Mouse (Mus musculus) lung, adult 2 months (tissue): ENCODE results near the gene Lypd3. TPM values are rescaled to one million over a fixed set of nuclear protein-coding genes. Genes with fewer than 3 reads are reported as not detected.

Experiments used
- DNase-seq: peaks from one replicate; pipeline ENCODE4 v3.0.0; 2022
- H3K4me1 ChIP-seq: fragments of 200-500 bp; 2 replicates; pipeline ENCODE4 v1.6.1; 2011; ENCODE audit warnings: low read length; ENCODE audit not compliant: control insufficient read depth, insufficient read depth
- H3K4me3 ChIP-seq: fragments of 200-500 bp; replicated peaks from 2 replicates; pipeline ENCODE3; 2011; ENCODE audit warnings: low read depth, mild to moderate bottlenecking, control low read depth, low read length; ENCODE audit errors: extremely low read depth
- CTCF ChIP-seq: fragments of 200-500 bp; IDR thresholded peaks from 2 replicates; pipeline ENCODE4 v1.5.1; 2011; ENCODE audit warnings: mild to moderate bottlenecking, low read length, control low read depth; ENCODE audit not compliant: insufficient read depth
- POLR2A ChIP-seq: fragments of 200-500 bp; IDR thresholded peaks from 2 replicates; pipeline ENCODE4 v1.6.1; 2011; ENCODE audit warnings: low read depth, mild to moderate bottlenecking, control low read depth, low read length, borderline replicate concordance; ENCODE audit errors: extremely low read depth
- WGBS: fragments of 180-500 bp; shearing (Covaris S2); methylation state at CpG from one replicate; pipeline ENCODE4 v1.1.7; 2018; 5-methylcytosine and 5-hydroxymethylcytosine counted together
- polyA plus RNA-seq: library from polyadenylated mRNA; depleted of rRNA; stranded (reverse); fragments of >200 nt; gene quantifications from 2 replicates; pipeline ENCODE4 v1.2.3, GENCODE M21; 2012

Gene Lypd3
- polyA plus RNA-seq, 1 experiment = 63.0 TPM

DNA sequence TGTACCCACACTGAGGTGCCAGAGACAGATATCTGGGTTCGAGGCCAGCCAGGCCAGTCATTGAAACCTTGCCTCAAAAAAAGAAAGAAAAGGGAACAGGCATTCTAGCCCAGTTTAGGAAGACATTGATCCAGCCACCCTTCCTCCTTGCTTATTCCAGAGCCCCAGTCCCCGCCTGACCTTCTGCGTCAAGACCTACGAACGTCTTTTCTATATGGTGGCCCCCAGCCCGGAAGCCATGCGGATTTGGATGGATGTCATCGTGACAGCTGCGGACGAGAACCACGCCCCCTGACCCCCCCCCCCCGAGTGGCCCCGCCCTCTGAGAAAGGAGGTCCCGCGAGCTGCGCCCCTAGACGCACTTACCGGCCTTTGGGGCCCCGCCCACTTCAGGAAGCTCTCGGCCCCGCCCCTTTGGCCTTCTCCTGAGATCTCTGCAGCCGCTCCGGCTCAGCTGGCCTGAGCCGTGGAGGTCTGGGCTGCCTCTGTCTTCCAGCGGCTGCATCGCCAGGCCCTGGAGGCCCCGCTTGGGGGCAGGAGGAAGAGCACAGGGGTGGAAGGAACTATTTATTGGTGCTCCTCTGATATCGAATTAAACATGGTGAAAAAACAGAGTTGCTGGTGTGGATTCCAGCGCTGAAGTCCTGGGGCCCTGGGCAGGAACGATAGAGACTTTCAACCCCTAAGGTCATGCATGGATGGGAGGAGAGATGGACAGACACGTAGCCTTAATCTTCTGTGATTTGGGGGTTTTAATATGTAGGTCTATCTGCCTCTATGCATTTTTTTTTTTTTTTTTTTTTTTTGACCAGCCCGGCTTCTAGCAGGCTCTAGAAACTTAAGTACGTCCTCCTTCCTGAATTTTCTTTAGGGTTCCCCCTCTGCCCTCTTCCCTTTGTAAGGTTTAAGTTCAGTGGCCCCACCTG lies 7.4 kb upstream of the Lypd3 start:
- no peak overlapping the region for H3K4me3 ChIP-seq
- TF ChIP-seq CTCF (no peak), POLR2A (no peak)
- peak; percentile 78 for DNase-seq
- 8% methylated on average over 33 of the region's 33 CpGs for WGBS
- H3K4me1 ChIP-seq = no peaks in the 10 kb centered on the region

DNA sequence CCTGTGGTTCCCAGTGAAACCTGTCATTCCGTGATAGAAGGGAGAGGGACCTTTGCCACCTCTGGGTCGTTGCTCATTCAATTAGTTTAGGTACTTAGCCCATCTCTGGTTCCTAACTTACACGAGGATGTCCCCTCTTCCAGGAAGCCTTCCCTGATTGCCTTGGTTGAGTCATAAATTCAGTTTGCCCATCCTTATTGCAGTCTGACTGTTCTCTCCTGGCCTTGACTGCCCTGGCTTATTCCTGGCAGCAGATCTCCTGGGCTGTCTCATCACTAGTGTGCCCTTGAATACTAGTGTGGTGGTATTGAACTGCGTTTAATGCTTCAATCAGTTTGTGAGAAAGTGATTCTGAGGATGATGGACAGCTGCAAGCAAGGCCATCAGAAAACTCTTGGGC lies 6.7 kb upstream of the Lypd3 start:
- DNase-seq = no peak
- WGBS = 73% methylated on average over 4 of the region's 4 CpGs
- no peaks in the 10 kb centered on the region for H3K4me1 ChIP-seq
- no peak for TF ChIP-seq POLR2A
- TF ChIP-seq CTCF = no peak
- H3K4me3 ChIP-seq = no peak overlapping the region

DNA sequence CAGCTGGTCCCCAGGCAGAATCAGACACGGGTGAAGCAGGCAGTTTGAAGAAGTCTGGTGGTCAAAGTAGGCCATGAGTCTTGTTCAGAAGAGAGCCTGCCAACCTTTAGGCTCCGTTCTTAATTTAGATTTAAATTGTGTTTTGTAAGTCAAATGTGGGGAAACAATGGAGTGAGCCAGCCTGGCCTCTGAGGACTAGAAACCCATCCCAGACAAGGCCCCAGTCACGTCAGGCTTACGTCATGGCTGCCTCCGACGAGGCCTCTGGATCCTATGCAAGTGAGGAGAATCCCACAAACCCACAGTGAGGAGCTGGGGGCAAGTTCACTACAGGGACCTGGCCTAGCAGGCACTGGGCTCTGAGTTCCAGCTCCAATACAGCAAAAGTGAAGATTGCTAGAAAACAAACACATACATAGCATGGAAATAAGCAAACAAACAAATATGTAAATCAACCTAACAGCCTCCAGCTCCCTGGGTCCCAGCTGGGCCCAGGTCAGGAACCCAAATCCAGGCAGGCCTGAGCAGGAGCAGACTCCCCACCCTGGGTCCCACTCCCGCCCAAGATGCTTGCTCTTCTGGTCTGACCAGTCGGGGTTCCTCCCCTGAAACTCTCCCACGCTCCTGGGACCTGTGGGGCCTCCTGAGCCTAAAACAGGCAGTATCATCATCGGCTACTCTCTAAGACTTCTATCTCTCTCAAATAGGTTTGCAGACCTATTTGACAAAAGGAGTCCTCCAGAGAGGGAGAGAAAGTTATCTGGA lies 6.1 kb upstream of the Lypd3 start:
- no peak for DNase-seq
- WGBS = 81% methylated on average over 10 of the region's 10 CpGs
- TF ChIP-seq CTCF (no peak), POLR2A (no peak)
- Histone ChIP-seq H3K4me1 (no peaks in the 10 kb centered on the region), H3K4me3 (no peak overlapping the region)

DNA sequence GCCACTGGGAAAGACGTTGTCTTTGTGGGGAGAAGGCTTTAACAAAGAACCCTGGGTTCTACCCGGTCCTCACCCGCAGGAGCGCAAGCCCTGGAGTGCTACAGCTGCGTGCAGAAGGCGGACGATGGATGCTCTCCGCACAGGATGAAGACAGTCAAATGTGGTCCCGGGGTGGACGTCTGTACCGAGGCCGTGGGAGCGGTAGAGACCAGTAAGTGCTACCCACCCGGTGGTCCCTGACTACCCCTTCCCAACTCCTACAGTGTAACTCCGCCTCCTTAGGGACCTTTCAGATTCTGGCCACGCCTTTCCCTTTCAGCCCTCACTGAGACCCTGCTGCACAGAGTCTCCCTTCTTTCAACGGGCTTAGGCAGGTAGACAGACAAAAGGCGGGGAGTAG lies 696 bp downstream of the Lypd3 start:
- Histone ChIP-seq H3K4me3 (no peak overlapping the region), H3K4me1 (0 out of 2 replicates have a peak, but pooled peaks cover 2% of the 10 kb centered on the region)
- no peak for DNase-seq
- 6% methylated on average over 18 of the region's 18 CpGs for WGBS
- TF ChIP-seq POLR2A (no peak), CTCF (no peak)

DNA sequence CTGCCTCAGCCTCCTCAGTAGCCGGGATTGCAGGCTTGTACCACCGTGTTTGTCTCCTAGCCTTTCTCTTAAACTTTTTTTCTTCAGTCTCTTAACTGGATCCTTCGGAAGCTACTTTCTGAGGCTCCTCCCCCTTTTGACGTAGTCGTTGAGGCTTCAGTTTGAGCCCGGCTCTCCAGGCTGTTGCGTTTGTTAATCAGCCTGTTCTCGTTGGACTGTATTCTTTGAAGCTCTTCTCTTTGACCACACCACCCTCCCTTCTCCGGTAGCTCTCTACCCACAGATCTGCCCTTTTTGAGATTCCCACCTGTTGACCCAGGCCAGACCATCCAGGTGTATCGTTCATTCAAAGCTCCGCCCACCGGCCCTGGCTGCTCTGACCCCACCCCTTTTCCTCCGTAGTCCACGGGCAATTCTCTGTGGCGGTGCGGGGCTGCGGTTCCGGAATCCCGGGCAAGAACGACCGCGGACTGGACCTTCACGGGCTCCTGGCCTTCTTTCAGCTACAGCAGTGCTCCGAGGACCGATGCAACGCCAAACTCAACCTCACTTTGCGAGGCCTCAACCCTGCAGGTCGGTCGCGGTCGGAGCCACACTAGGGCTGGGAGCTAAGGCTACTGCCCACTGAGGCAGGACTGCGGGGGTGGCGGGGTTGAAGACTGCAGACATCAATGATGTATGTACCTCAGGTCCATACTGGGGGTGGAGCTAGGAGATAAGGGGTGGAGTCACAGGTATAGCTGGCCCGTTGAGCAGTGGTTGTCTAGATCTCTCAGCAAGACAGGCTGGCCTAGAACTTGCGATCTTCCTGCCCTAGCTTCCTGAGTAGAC lies 1.9 kb downstream of the Lypd3 start:
- H3K4me1 ChIP-seq = 0 out of 2 replicates have a peak, but pooled peaks cover 2% of the 10 kb centered on the region
- DNase-seq = peak; percentile 33
- TF ChIP-seq CTCF = no peak
- TF ChIP-seq POLR2A = no peak
- WGBS = 5% methylated on average over 35 of the region's 35 CpGs
- peak overlapping the region; percentile 33 for H3K4me3 ChIP-seq

DNA sequence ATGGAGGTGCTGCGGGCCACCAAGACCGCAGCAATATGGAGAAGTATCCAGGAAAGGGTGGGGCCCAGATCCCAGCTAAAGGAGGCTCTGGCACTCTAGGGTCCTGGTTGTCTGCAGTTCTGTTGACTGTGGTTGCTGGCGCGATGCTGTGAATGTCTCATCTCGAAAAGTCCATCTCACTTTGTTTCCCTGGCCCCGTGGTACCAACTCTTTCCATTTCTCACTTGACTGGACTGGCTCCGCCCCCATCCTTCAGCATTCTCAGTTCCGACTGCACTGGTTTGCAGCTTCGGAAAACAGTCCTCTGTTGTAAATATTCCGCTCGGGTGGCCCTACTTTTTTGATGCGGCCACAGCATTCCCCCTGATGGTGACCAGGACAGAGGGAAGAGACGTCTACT lies 4.1 kb downstream of the Lypd3 start:
- no peak for DNase-seq
- WGBS = 62% methylated on average over 13 of the region's 13 CpGs
- TF ChIP-seq CTCF (no peak), POLR2A (no peak)
- Histone ChIP-seq H3K4me3 (no peak overlapping the region), H3K4me1 (0 out of 2 replicates have a peak, but pooled peaks cover 2% of the 10 kb centered on the region)

DNA sequence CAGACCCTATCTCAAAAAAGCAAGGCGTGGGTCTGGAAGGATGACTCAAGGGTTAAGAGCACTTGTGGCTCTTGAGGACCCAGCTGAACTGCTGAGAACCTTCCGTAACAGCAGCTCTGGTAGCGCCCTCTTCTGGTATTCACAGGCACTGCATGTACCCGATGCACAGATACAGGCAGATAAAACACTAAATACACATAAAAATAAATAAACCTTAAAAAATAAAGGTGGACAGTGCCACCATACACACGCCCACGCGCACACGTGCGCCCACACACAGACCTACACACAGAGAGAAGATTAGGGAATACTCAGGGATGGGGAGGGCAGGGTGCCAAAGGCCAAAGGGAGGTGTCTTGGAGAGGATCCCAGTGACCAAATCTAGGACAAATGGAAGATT lies 6.1 kb downstream of the Lypd3 start:
- Histone ChIP-seq H3K4me3 (no peak overlapping the region), H3K4me1 (0 out of 2 replicates have a peak, but pooled peaks cover 2% of the 10 kb centered on the region)
- no peak for TF ChIP-seq POLR2A
- peak; percentile 69 for TF ChIP-seq CTCF
- 8% methylated on average over 9 of the region's 9 CpGs for WGBS
- peak; percentile 33 for DNase-seq

DNA sequence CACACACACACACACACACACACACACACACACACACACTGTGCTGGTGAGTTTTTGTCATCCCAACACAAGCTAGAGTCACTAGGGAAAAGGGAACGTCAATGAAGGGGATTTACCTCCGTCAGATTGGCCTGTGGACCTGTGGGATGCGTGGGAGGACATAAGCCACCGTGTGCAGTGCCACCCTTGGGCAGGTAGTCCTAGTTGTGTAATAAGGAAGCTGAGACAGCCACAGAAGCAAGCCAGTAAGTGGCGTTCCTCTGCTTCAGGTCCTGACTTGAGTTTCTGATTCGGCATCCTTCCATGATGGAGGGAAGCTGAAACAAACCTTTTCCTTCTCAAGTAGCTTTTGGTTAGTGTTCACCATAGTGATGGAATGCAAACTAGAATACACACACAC lies 8.1 kb downstream of the Lypd3 start:
- TF ChIP-seq CTCF (no peak), POLR2A (no peak)
- H3K4me1 ChIP-seq = no peaks in the 10 kb centered on the region
- no peak for DNase-seq
- H3K4me3 ChIP-seq = no peak overlapping the region
- 71% methylated on average over 6 of the region's 6 CpGs for WGBS

DNA sequence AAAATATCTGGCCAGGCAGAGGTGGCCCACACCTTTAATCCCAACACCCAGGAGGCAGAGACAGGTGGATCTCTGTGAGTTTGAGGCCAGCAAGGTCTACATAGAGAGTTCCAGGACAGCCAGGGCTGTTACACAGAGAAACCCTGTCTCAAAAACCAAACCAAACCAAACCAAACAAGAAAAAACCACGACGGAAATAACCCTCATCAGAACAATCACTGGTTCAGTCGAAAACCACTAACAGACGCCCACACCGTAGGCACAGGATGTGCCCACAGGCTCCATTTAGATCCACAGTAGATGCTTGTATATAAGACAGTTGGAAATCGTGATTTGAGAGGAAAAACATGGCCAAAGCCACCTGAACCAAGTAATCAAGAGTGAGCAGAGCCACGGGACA lies 8.6 kb downstream of the Lypd3 start:
- no peak for DNase-seq
- no peak overlapping the region for H3K4me3 ChIP-seq
- no peaks in the 10 kb centered on the region for H3K4me1 ChIP-seq
- 56% methylated on average over 7 of the region's 7 CpGs for WGBS
- no peak for TF ChIP-seq CTCF
- no peak for TF ChIP-seq POLR2A
